Mouse (Mus musculus) liver, postnatal 0 days (tissue): Measurements from ENCODE around the gene Mecom.

Experiments used
- CTCF ChIP-seq: sonication (generic); IDR thresholded peaks from 2 replicates; pipeline ENCODE4 v1.5.1; 2016; ENCODE audit warnings: antibody characterized with exemption, low read depth
- EP300 ChIP-seq: IDR thresholded peaks from 2 replicates; pipeline ENCODE4 v1.6.1; 2016; ENCODE audit warnings: antibody characterized with exemption, low read depth, mild to moderate bottlenecking

DNA sequence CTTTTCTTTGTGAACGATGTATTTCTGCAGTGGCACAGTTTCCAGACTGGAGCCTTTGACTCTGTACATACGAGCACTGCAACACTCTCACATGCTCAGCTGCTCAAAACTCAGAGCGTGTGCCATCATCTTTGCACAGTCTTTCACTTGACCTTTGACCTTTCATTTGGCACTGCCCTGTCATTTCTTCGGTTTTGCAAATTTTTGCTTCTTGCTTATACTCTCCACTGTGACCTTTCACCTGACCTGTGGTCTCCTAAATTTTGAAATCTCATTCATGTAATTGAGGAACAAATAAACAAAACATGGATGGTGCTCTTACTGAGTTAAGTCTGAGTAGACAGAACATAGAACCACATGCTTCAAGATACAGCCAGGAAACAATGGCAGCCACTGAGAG, 446.7 kb downstream of the Mecom start:
- TF ChIP-seq CTCF: no peak
- TF ChIP-seq EP300: no peak
